Mouse (Mus musculus) liver, embryonic 12.5 days (tissue): ENCODE data around the gene Rnf115. TPM values are rescaled to one million over a fixed set of nuclear protein-coding genes. Genes with fewer than 3 reads are reported as not detected.

Experiments
- ATAC-seq: fragments of 200-750 bp; cut with Nextera tagmentation; 2 replicates; pipeline ENCODE4 v1.8.0; 2017; ENCODE audit warnings: moderate number of reproducible peaks, mild to moderate bottlenecking, moderate library complexity
- H3K27ac ChIP-seq: fragments of 300-500 bp; sonication (generic); 2 replicates; pipeline ENCODE4 v1.5.1; 2016; ENCODE audit warnings: mild to moderate bottlenecking
- H3K27me3 ChIP-seq: fragments of 300-500 bp; sonication (generic); replicated peaks from 2 replicates; pipeline ENCODE4 v1.6.1; 2016; ENCODE audit warnings: mild to moderate bottlenecking, moderate library complexity
- H3K36me3 ChIP-seq: fragments of 300-500 bp; sonication (generic); 2 replicates; pipeline ENCODE4 v1.6.1; 2016; ENCODE audit warnings: mild to moderate bottlenecking, moderate library complexity
- H3K4me1 ChIP-seq: fragments of 300-500 bp; sonication (generic); 2 replicates; pipeline ENCODE4 v1.6.1; 2016
- H3K4me2 ChIP-seq: fragments of 300-500 bp; sonication (generic); 2 replicates; pipeline ENCODE4 v1.6.1; 2016; ENCODE audit warnings: mild to moderate bottlenecking, moderate library complexity
- H3K4me3 ChIP-seq: fragments of 300-500 bp; sonication (generic); 2 replicates; pipeline ENCODE4 v1.5.1; 2016; ENCODE audit warnings: mild to moderate bottlenecking, moderate library complexity
- H3K9ac ChIP-seq: fragments of 300-500 bp; sonication (generic); 2 replicates; pipeline ENCODE4 v1.6.1; 2016; ENCODE audit warnings: mild to moderate bottlenecking, moderate library complexity
- H3K9me3 ChIP-seq: fragments of 300-500 bp; sonication (generic); replicated peaks from 2 replicates; pipeline ENCODE4 v1.6.1; 2016; ENCODE audit warnings: mild to moderate bottlenecking, moderate library complexity
- WGBS: fragments of 180-500 bp; shearing (Covaris S2); methylation state at CpG from one replicate; pipeline ENCODE4 v1.1.7; 2016; ENCODE audit not compliant: insufficient replicate concordance; 5-methylcytosine and 5-hydroxymethylcytosine counted together
- polyA plus RNA-seq: library from polyadenylated mRNA; unstranded; fragments of >200 nt; fragmentation: Nextera tagmentation; extraction: Ambion mirVana; gene quantifications from 2 replicates; pipeline ENCODE4 v1.2.1, GENCODE M21; 2016

Rnf115 gene
- polyA plus RNA-seq, 1 experiment from 2014 or later = 40.9 TPM

DNA sequence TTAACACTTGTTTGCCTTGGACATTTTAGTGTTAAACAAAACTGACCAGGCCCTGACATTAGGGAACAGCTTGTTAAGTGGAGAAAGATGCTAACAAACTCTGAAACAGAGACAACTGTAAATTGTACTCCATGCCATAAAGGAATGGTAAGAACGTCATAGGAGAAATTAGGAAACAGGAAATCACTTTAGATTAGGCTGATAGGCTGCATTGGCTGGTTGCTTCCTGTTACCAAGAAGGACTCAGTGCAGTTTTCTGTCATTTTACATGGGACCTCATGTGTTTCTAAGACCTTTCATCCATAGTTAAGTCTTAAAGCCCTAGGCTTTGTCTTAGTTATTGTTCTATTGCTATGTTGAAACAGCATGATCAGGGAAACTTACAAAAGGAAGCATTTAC lies 19.4 kb downstream of the Rnf115 start:
- H3K4me1 ChIP-seq = peaks cover 7% of the 10 kb centered on the region
- H3K9ac ChIP-seq = no peak overlapping the region
- WGBS = 26% methylated on average over 1 of the region's 1 CpGs

DNA sequence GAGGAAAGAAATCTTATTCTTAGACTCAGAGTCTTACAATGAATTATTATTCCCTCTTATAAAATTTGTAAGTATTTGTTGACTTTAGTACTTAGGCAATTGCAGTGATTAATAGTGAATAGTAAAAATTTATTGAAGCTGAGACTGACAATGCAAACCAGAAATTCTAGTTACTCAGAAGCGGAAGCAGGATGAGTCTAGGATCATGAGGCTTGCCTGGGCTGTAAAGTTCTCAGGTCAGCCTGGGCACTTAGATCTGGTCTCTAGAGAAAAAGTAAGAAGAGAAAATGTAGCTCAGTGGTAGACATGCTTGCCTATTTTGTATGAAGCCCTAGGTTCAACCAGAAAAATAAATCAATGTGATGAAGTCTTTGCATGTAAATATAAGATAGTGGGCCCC lies 28.5 kb downstream of the Rnf115 start:
- no peak overlapping the region for H3K27ac ChIP-seq
- no peak overlapping the region for H3K9ac ChIP-seq
- H3K36me3 ChIP-seq = no peaks in the 10 kb centered on the region
- no peak overlapping the region for H3K4me2 ChIP-seq
- H3K27me3 ChIP-seq = no peaks in the 10 kb centered on the region
- no peak for ATAC-seq
- H3K9me3 ChIP-seq = no peaks in the 10 kb centered on the region
- WGBS = 88% methylated on average over 1 of the region's 1 CpGs
- H3K4me1 ChIP-seq = no peaks in the 10 kb centered on the region
- H3K4me3 ChIP-seq = no peak overlapping the region

More for the DNA sequence above, 19.4 kb downstream of the Rnf115 start:
- no peak for ATAC-seq
- no peak overlapping the region for H3K4me3 ChIP-seq
- H3K36me3 ChIP-seq = no peaks in the 10 kb centered on the region
- H3K27ac ChIP-seq = no peak overlapping the region
- H3K27me3 ChIP-seq = no peaks in the 10 kb centered on the region
- no peaks in the 10 kb centered on the region for H3K9me3 ChIP-seq
- H3K4me2 ChIP-seq = no peak overlapping the region

DNA sequence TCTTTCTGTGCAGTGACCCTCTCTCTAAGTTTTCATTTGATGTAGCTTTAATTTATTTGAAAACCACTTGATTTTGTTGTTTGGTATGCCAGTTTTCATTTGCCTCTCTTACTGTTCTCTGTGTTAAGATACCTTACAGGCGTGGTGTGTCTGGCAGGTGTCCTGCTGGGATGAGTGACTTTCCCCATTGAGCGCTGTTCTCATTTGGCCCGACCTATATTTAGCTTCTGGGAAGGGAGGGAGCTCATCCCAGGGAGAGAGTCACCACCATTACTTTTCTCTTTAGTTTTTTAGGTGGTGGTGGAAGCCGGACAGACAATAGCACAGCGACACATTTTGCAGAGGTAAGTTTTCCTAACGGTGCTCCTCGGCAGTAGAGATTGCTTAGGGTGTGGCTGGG lies 30.2 kb downstream of the Rnf115 start:
- 65% methylated on average over 7 of the region's 7 CpGs for WGBS
- Histone ChIP-seq H3K9ac (no peak overlapping the region), H3K27ac (no peak overlapping the region), H3K27me3 (no peaks in the 10 kb centered on the region), H3K4me1 (peaks cover 4% of the 10 kb centered on the region; the same call in 1 of the 2 replicates), H3K4me3 (no peak overlapping the region), H3K4me2 (no peak overlapping the region), H3K36me3 (no peaks in the 10 kb centered on the region; the same call in 1 of the 2 replicates), H3K9me3 (no peaks in the 10 kb centered on the region)
- ATAC-seq = no peak

DNA sequence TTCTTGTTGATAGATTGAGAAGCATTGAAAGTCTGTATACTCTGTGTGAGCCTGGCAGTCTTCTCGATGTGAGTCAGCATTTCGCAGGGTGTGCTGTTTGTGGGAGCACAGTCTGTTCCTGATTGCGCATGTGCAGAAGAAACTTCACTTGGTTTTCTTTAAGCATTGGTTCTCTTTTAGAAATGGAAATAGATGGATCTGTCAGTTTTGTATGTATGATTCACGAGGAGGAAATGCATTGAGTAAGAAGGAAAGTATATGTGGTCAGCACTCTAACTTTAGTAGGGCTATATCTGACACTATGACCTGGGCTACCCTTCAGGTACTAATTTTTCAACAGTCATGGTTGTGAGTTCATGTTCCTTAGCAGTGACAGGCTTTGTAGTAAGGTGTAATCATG lies 32.2 kb downstream of the Rnf115 start:
- ATAC-seq = no peak
- H3K4me3 ChIP-seq = no peak overlapping the region
- peaks cover 5% of the 10 kb centered on the region for H3K36me3 ChIP-seq
- H3K4me1 ChIP-seq = peaks cover 11% of the 10 kb centered on the region
- H3K9me3 ChIP-seq = no peaks in the 10 kb centered on the region
- no peaks in the 10 kb centered on the region for H3K27me3 ChIP-seq
- no peak overlapping the region for H3K27ac ChIP-seq
- no peak overlapping the region for H3K4me2 ChIP-seq
- no peak overlapping the region for H3K9ac ChIP-seq
- WGBS = 66% methylated on average over 4 of the region's 4 CpGs

DNA sequence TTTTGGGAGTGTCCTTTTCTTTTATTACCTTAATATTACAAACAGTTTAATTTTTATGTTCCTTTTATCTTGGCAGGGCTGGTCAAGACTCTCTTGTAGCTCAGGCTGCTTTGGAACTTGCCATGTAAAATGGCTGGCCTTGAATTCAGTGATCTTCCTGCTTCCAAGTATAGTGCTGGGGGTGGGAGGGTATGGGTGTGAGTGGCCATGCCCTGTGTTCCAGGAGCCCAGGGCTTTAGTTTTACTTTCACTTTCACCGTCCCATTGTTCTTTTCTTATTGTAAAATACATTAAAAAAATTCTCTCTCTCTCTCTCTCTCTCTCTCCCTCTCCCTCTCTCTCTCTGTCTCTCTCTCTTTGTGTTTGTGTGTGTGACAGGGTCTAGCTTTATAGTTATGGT lies 37.1 kb downstream of the Rnf115 start:
- no peak overlapping the region for H3K9ac ChIP-seq
- peaks cover 12% of the 10 kb centered on the region for H3K4me1 ChIP-seq
- peaks cover 12% of the 10 kb centered on the region for H3K36me3 ChIP-seq
- peak overlapping the region; percentile 38 for H3K4me2 ChIP-seq
- H3K4me3 ChIP-seq = no peak overlapping the region
- no peak for ATAC-seq
- no peak overlapping the region for H3K27ac ChIP-seq
- H3K27me3 ChIP-seq = no peaks in the 10 kb centered on the region
- 71% methylated on average over 1 of the region's 1 CpGs for WGBS
- no peaks in the 10 kb centered on the region for H3K9me3 ChIP-seq

DNA sequence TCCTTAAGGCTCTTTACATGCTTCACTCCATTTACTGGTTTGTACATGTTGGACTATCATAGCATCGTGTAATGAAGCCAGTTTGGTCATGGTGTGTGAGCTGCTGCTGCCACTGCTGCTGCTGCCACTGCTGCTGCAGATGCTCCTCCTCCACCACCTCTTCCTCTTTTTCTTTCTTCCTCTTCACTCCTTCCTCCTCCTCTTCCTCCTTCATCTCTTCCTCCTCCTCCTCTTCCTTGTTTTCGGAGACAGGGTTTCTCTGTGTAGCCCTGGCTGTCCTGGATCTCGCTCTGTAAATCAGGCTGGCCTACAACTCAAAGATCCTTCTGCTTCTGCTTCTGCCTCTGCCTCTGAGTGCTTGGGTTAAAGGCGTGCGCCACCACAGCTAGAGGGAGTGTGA lies 42.5 kb downstream of the Rnf115 start:
- Histone ChIP-seq H3K27me3 (no peaks in the 10 kb centered on the region), H3K9ac (no peak overlapping the region), H3K36me3 (peaks cover 8% of the 10 kb centered on the region), H3K4me3 (no peak overlapping the region), H3K27ac (no peak overlapping the region), H3K9me3 (no peaks in the 10 kb centered on the region), H3K4me2 (no peak overlapping the region), H3K4me1 (peaks cover 15% of the 10 kb centered on the region)
- 56% methylated on average over 5 of the region's 5 CpGs for WGBS
- no peak for ATAC-seq

DNA sequence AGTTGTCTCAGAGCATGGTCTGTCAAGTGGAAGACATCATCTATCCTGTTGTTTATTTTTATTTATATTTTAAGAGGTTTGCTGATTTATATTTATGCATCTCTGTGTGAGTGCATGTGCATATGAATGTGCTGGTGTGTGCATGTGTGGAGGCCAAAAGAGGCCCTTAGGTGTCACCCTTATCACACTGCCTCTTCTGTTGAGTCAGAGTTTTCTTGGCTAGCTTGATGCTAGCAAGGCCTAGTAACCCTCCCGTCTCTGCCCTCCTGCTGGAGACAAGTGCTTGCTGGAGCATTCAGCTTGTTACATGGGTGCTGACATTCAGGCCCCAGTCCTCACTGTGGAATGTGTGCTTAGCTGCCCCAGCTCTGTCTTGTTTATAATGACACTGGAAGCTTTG lies 45.5 kb downstream of the Rnf115 start:
- H3K4me3 ChIP-seq = no peak overlapping the region
- H3K27ac ChIP-seq = no peak overlapping the region
- ATAC-seq = peak; percentile 54; the same call in 1 of the 2 replicates
- no peak overlapping the region for H3K9ac ChIP-seq
- no peaks in the 10 kb centered on the region for H3K9me3 ChIP-seq
- H3K27me3 ChIP-seq = no peaks in the 10 kb centered on the region
- H3K4me1 ChIP-seq = peaks cover 15% of the 10 kb centered on the region
- 16% methylated on average over 1 of the region's 1 CpGs for WGBS
- no peak overlapping the region for H3K4me2 ChIP-seq
- peaks cover 10% of the 10 kb centered on the region for H3K36me3 ChIP-seq

DNA sequence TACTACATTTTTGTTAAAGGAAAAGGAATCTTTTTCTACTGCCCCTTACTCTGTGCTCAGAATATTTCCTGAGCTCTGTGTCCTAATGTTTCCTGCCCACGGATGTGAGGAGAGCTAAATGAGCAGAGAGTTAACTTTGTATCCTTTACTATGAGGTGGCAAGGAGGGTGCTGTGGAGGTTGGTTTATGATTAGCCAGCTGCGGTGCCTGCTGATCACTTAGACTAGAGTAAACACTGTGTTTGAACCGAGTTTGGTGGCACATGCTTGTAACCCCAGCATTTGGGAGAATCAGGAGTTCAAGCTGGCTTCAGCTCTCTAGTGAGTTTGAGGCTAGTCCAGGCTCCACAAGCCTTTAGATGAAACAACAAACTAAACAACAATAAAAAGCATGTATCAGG lies 49.7 kb downstream of the Rnf115 start:
- Histone ChIP-seq H3K9ac (no peak overlapping the region), H3K36me3 (peaks cover 8% of the 10 kb centered on the region), H3K27ac (peak overlapping the region; percentile 25; the same call in 1 of the 2 replicates), H3K27me3 (no peaks in the 10 kb centered on the region), H3K4me2 (no peak overlapping the region), H3K9me3 (no peaks in the 10 kb centered on the region), H3K4me3 (no peak overlapping the region), H3K4me1 (peaks cover 15% of the 10 kb centered on the region)
- WGBS = 65% methylated on average over 3 of the region's 3 CpGs
- ATAC-seq = 0 out of 2 replicates have a peak, but pooled peaks have one; percentile 59

DNA sequence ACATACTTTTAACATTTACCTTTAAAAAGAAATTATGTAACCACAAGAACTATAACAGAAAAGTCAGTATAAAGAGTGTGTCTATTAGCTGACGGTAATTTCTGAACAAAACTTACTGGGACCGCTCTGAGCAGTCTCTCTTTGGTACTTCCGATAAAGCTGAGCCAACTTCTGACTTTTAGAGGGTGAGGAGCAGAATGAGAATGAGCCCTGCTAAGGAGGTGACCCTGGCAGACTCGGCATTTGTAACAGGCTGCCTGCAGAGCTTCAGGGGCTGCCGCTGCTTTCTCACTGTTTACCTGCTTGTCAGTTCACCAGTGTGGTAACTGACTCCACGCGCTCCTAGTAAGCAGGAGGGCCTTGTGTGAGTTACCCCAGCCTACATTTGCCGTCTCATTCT lies 54.8 kb downstream of the Rnf115 start:
- no peaks in the 10 kb centered on the region for H3K27me3 ChIP-seq
- no peak for ATAC-seq
- peaks cover 1% of the 10 kb centered on the region for H3K4me1 ChIP-seq
- no peak overlapping the region for H3K4me3 ChIP-seq
- no peak overlapping the region for H3K9ac ChIP-seq
- no peaks in the 10 kb centered on the region for H3K9me3 ChIP-seq
- H3K36me3 ChIP-seq = peaks cover 19% of the 10 kb centered on the region
- 74% methylated on average over 8 of the region's 8 CpGs for WGBS
- no peak overlapping the region for H3K4me2 ChIP-seq
- H3K27ac ChIP-seq = no peak overlapping the region

DNA sequence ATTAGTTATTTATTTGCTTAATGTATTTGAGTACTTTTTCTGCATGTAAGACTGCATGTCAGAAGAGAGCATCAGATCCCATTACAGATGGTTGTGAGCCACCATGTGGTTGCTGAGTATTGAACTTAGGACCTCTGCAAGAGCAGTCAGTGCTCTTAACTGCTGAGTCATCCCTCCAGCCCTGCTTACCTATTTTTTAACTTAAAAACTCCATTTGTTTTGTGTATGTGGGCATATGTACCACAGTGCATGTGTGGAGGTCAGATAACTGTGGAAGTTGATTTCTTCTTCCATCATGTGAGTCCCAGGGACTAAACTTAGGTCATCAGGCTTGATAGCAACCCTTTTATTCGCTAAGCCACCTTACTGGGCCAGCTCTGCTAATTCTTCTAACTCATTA lies 60.3 kb downstream of the Rnf115 start:
- no peaks in the 10 kb centered on the region for H3K27me3 ChIP-seq
- no peak overlapping the region for H3K4me3 ChIP-seq
- H3K4me1 ChIP-seq = peaks cover 8% of the 10 kb centered on the region
- no peak overlapping the region for H3K27ac ChIP-seq
- H3K9me3 ChIP-seq = no peaks in the 10 kb centered on the region
- ATAC-seq = peak; percentile 40; the same call in 1 of the 2 replicates
- no peak overlapping the region for H3K9ac ChIP-seq
- H3K36me3 ChIP-seq = peaks cover 47% of the 10 kb centered on the region
- no peak overlapping the region for H3K4me2 ChIP-seq
- WGBS = 59% methylated on average over 1 of the region's 1 CpGs

DNA sequence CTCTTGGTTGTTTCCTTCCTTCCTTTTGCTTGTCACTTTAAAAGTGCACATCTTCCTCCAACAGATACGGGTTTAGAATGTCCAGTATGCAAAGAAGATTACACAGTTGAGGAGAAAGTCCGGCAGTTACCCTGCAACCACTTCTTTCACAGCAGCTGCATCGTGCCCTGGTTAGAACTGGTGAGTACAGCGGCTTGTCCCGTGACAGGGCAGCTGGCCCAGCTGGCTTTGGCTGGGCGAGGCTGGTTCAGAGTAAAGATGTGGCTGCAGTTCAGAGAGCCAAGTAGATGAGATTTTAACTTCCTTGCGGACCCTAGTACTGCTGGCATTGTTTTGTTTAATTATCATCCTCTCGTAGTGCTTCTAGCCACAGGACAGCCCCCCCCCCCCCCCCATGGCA lies 61.0 kb downstream of the Rnf115 start:
- WGBS = 80% methylated on average over 8 of the region's 8 CpGs
- ATAC-seq = no peak
- Histone ChIP-seq H3K9me3 (no peaks in the 10 kb centered on the region), H3K9ac (no peak overlapping the region), H3K4me2 (no peak overlapping the region), H3K4me1 (peaks cover 8% of the 10 kb centered on the region), H3K27me3 (no peaks in the 10 kb centered on the region), H3K27ac (no peak overlapping the region), H3K4me3 (no peak overlapping the region), H3K36me3 (peaks cover 47% of the 10 kb centered on the region)

DNA sequence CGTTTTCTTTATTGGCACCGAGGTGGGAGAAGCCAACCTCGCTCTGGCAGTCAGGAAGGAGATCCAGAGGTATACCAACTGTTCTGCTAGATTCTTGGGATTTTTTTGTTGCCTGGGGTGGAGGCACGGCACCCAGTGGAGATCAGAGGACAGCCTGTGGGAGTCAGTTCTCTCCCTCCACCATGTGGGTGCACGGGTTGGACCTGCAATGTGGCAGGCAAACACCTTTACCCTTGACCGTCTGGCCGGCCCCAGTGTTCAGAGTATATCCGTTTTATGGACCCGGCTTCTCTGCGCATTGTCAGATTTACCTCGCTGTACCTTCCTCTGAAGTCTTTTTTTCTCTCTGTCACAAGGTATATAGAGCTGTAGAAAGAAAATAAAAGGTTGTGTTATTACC lies 72.8 kb downstream of the Rnf115 start:
- Histone ChIP-seq H3K27me3 (no peaks in the 10 kb centered on the region), H3K4me3 (no peak overlapping the region), H3K4me1 (peaks cover 11% of the 10 kb centered on the region; the same call in 1 of the 2 replicates), H3K36me3 (peaks cover 5% of the 10 kb centered on the region; the same call in 1 of the 2 replicates), H3K9me3 (no peaks in the 10 kb centered on the region), H3K27ac (no peak overlapping the region), H3K4me2 (no peak overlapping the region), H3K9ac (no peak overlapping the region)
- 79% methylated on average over 11 of the region's 11 CpGs for WGBS
- ATAC-seq = peak; percentile 49; the same call in 1 of the 2 replicates

DNA sequence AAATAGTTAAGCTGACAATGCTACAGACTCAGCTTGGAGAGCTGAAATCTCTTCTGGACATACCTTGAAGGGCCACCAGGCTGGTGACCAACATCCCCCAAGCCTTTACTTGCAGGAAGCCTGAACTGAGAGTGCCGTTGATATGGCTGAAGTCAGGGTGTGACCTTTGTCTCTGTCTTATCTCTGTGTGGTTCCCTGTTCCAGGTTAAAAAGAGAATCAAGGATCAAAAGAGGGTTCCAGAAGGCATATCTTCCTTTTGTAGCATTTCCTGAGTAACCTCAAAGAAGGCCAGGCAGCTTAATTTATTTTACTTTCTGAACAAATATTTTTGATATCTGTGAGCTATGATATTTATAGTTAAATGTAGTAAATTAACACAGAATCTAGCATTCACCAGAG lies 74.8 kb downstream of the Rnf115 start:
- Histone ChIP-seq H3K9ac (no peak overlapping the region), H3K4me2 (no peak overlapping the region), H3K27me3 (no peaks in the 10 kb centered on the region), H3K4me3 (no peak overlapping the region), H3K4me1 (peaks cover 11% of the 10 kb centered on the region; the same call in 1 of the 2 replicates), H3K9me3 (no peaks in the 10 kb centered on the region), H3K36me3 (no peaks in the 10 kb centered on the region), H3K27ac (no peak overlapping the region)
- ATAC-seq = no peak
- 11% methylated on average over 1 of the region's 1 CpGs for WGBS
